Mouse (Mus musculus): ENCODE results near the gene Nenf.

Gene Nenf

GRCm38 (mm10) chr1:191283110-191284040 lies 34.6 kb downstream of the Nenf start:
- no peak for DNase-seq (ENCODE audit: low spot score)

- DNase-seq (ENCODE audit: low spot score), result no peak
Observed at GRCm38 (mm10) chr1:191282319-191282718, 35.7 kb downstream of the Nenf start.

GRCm38 (mm10) chr1:191281171-191281570 lies 36.8 kb downstream of the Nenf start:
- peak; percentile 32 for DNase-seq (ENCODE audit: low spot score)

GRCm38 (mm10) chr1:191278324-191278723 lies 39.7 kb downstream of the Nenf start:
- DNase-seq (ENCODE audit: low spot score), result no peak

- DNase-seq (ENCODE audit: low spot score), result no peak
Observed at GRCm38 (mm10) chr1:191277549-191278059, 40.4 kb downstream of the Nenf start.

GRCm38 (mm10) chr1:191276181-191276580 lies 41.8 kb downstream of the Nenf start:
- DNase-seq (ENCODE audit: low spot score), result no peak

- DNase-seq (ENCODE audit: low spot score), result peak; percentile 82
Observed at GRCm38 (mm10) chr1:191275527-191275926, 42.5 kb downstream of the Nenf start.

- no peak for DNase-seq (ENCODE audit: low spot score)
Observed at GRCm38 (mm10) chr1:191272660-191273059, 45.3 kb downstream of the Nenf start.

GRCm38 (mm10) chr1:191269648-191269952 lies 48.4 kb downstream of the Nenf start:
- peak; percentile 58 for DNase-seq (ENCODE audit: low spot score)

- no peak for DNase-seq (ENCODE audit: low spot score)
Observed at GRCm38 (mm10) chr1:191268797-191269647, 49.0 kb downstream of the Nenf start.

GRCm38 (mm10) chr1:191267856-191268255 lies 50.1 kb downstream of the Nenf start:
- DNase-seq (ENCODE audit: low spot score), result no peak

GRCm38 (mm10) chr1:191267162-191267561 lies 50.8 kb downstream of the Nenf start:
- no peak for DNase-seq (ENCODE audit: low spot score)

- no peak for DNase-seq (ENCODE audit: low spot score)
Observed at GRCm38 (mm10) chr1:191263471-191263870, 54.5 kb downstream of the Nenf start.

- no peak for DNase-seq (ENCODE audit: low spot score)
Observed at GRCm38 (mm10) chr1:191261861-191262260, 56.1 kb downstream of the Nenf start.

- DNase-seq (ENCODE audit: low spot score), result no peak
Observed at GRCm38 (mm10) chr1:191259661-191260060, 58.3 kb downstream of the Nenf start.

GRCm38 (mm10) chr1:191259121-191259520 lies 58.9 kb downstream of the Nenf start:
- no peak for DNase-seq (ENCODE audit: low spot score)

GRCm38 (mm10) chr1:191258521-191258920 lies 59.5 kb downstream of the Nenf start:
- no peak for DNase-seq (ENCODE audit: low spot score)

- no peak for DNase-seq (ENCODE audit: low spot score)
Observed at GRCm38 (mm10) chr1:191257981-191258380, 60.0 kb downstream of the Nenf start.

GRCm38 (mm10) chr1:191257351-191257771 lies 60.6 kb downstream of the Nenf start:
- DNase-seq (ENCODE audit: low spot score), result no peak

All from layer of hippocampus, adult 11-12 months (tissue).